Mouse (Mus musculus): Measurements from ENCODE around the gene Rpap1.
A peak's percentile ranks its signal among the peaks of the same experiment; 100 is the strongest.

Rpap1 gene

GRCm38 (mm10) chr2:119767246-119767645, 20.1 kb downstream of the Rpap1 start:
- H3K4me1 ChIP-seq (replicated peaks; ENCODE audit: low read depth, low read length) = peaks cover 44% of the 10 kb centered on the region
- no peaks in the 10 kb centered on the region for H3K9me3 ChIP-seq (ENCODE audit: low read length)
- TF ChIP-seq NANOG (IDR thresholded peaks at IDR 0.05; ENCODE audit: borderline replicate concordance, low read length) = no peak
- no peak for TF ChIP-seq POU5F1 (IDR thresholded peaks at IDR 0.05; ENCODE audit: borderline replicate concordance, low read length)
- TF ChIP-seq CTCF (conservative IDR thresholded peaks at IDR 0.05; ENCODE audit: low read length) = peak; percentile 45
- H3K27me3 ChIP-seq (ENCODE audit: insufficient read depth, low read length) = no peaks in the 10 kb centered on the region
- H3K4me3 ChIP-seq (replicated peaks; ENCODE audit: low read length) = no peak overlapping the region
- peaks cover 89% of the 10 kb centered on the region for H3K36me3 ChIP-seq (ENCODE audit: insufficient read depth, low read length)

GRCm38 (mm10) chr2:119763924-119764323, 23.4 kb downstream of the Rpap1 start:
- Histone ChIP-seq H3K4me1 (replicated peaks; ENCODE audit: low read depth, low read length) (peaks cover 47% of the 10 kb centered on the region), H3K9me3 (ENCODE audit: low read length) (no peaks in the 10 kb centered on the region), H3K4me3 (replicated peaks; ENCODE audit: low read length) (no peak overlapping the region), H3K27me3 (ENCODE audit: insufficient read depth, low read length) (peaks cover 23% of the 10 kb centered on the region), H3K36me3 (ENCODE audit: insufficient read depth, low read length) (peaks cover 56% of the 10 kb centered on the region)
- TF ChIP-seq NANOG (IDR thresholded peaks at IDR 0.05; ENCODE audit: borderline replicate concordance, low read length) = no peak
- TF ChIP-seq CTCF (conservative IDR thresholded peaks at IDR 0.05; ENCODE audit: low read length) = no peak
- TF ChIP-seq POU5F1 (IDR thresholded peaks at IDR 0.05; ENCODE audit: borderline replicate concordance, low read length) = no peak

- H3K27me3 ChIP-seq (ENCODE audit: insufficient read depth, low read length) = peaks cover 39% of the 10 kb centered on the region
- H3K4me1 ChIP-seq (replicated peaks; ENCODE audit: low read depth, low read length) = peaks cover 46% of the 10 kb centered on the region
- H3K9me3 ChIP-seq (ENCODE audit: low read length) = no peaks in the 10 kb centered on the region
- TF ChIP-seq POU5F1 (IDR thresholded peaks at IDR 0.05; ENCODE audit: borderline replicate concordance, low read length) (no peak), CTCF (conservative IDR thresholded peaks at IDR 0.05; ENCODE audit: low read length) (no peak)
- H3K36me3 ChIP-seq (ENCODE audit: insufficient read depth, low read length) = peaks cover 44% of the 10 kb centered on the region
- no peak overlapping the region for H3K4me3 ChIP-seq (replicated peaks; ENCODE audit: low read length)
These were observed 25.1 kb downstream of the Rpap1 start for GRCm38 (mm10) chr2:119762276-119762675.

GRCm38 (mm10) chr2:119760251-119760650, 27.1 kb downstream of the Rpap1 start, which contains the start of gene Ltk:
Gene Ltk (minus strand): TSS chr2:119760431.
- Histone ChIP-seq H3K4me3 (replicated peaks; ENCODE audit: low read length) (peak within 1 kb of the TSS; percentile 81), H3K36me3 (ENCODE audit: insufficient read depth, low read length) (peaks cover 26% of the 10 kb centered on the region), H3K27me3 (ENCODE audit: insufficient read depth, low read length) (peaks cover 45% of the 10 kb centered on the region), H3K9me3 (ENCODE audit: low read length) (no peaks in the 10 kb centered on the region), H3K4me1 (replicated peaks; ENCODE audit: low read depth, low read length) (peaks cover 51% of the 10 kb centered on the region)
- no peak for TF ChIP-seq CTCF (conservative IDR thresholded peaks at IDR 0.05; ENCODE audit: low read length)
- TF ChIP-seq NANOG (IDR thresholded peaks at IDR 0.05; ENCODE audit: borderline replicate concordance, low read length) = no peak
- TF ChIP-seq POU5F1 (IDR thresholded peaks at IDR 0.05; ENCODE audit: borderline replicate concordance, low read length) = no peak

- H3K27me3 ChIP-seq (ENCODE audit: insufficient read depth, low read length) = peaks cover 48% of the 10 kb centered on the region
- TF ChIP-seq POU5F1 (IDR thresholded peaks at IDR 0.05; ENCODE audit: borderline replicate concordance, low read length) (no peak), CTCF (conservative IDR thresholded peaks at IDR 0.05; ENCODE audit: low read length) (no peak), NANOG (IDR thresholded peaks at IDR 0.05; ENCODE audit: borderline replicate concordance, low read length) (no peak)
- H3K36me3 ChIP-seq (ENCODE audit: insufficient read depth, low read length) = peaks cover 16% of the 10 kb centered on the region
- peak overlapping the region; percentile 81 for H3K4me3 ChIP-seq (replicated peaks; ENCODE audit: low read length)
- H3K4me1 ChIP-seq (replicated peaks; ENCODE audit: low read depth, low read length) = peaks cover 44% of the 10 kb centered on the region
- no peaks in the 10 kb centered on the region for H3K9me3 ChIP-seq (ENCODE audit: low read length)
These were observed 28.2 kb downstream of the Rpap1 start for GRCm38 (mm10) chr2:119758844-119759835.

GRCm38 (mm10) chr2:119758101-119758843, 29.1 kb downstream of the Rpap1 start:
- H3K36me3 ChIP-seq (ENCODE audit: insufficient read depth, low read length) = peaks cover 14% of the 10 kb centered on the region
- no peak for TF ChIP-seq CTCF (conservative IDR thresholded peaks at IDR 0.05; ENCODE audit: low read length)
- no peak for TF ChIP-seq NANOG (IDR thresholded peaks at IDR 0.05; ENCODE audit: borderline replicate concordance, low read length)
- TF ChIP-seq POU5F1 (IDR thresholded peaks at IDR 0.05; ENCODE audit: borderline replicate concordance, low read length) = no peak
- H3K4me1 ChIP-seq (replicated peaks; ENCODE audit: low read depth, low read length) = peaks cover 36% of the 10 kb centered on the region
- H3K9me3 ChIP-seq (ENCODE audit: low read length) = no peaks in the 10 kb centered on the region
- H3K4me3 ChIP-seq (replicated peaks; ENCODE audit: low read length) = peak overlapping the region; percentile 81
- H3K27me3 ChIP-seq (ENCODE audit: insufficient read depth, low read length) = peaks cover 49% of the 10 kb centered on the region

- Histone ChIP-seq H3K27me3 (ENCODE audit: insufficient read depth, low read length) (peaks cover 49% of the 10 kb centered on the region), H3K4me1 (replicated peaks; ENCODE audit: low read depth, low read length) (peaks cover 36% of the 10 kb centered on the region)
- TF ChIP-seq POU5F1 (IDR thresholded peaks at IDR 0.05; ENCODE audit: borderline replicate concordance, low read length) (no peak), CTCF (conservative IDR thresholded peaks at IDR 0.05; ENCODE audit: low read length) (no peak), NANOG (IDR thresholded peaks at IDR 0.05; ENCODE audit: borderline replicate concordance, low read length) (no peak)
These were observed 29.7 kb downstream of the Rpap1 start for GRCm38 (mm10) chr2:119757601-119758100.

GRCm38 (mm10) chr2:119749260-119749659, 38.1 kb downstream of the Rpap1 start:
- TF ChIP-seq POU5F1 (IDR thresholded peaks at IDR 0.05; ENCODE audit: borderline replicate concordance, low read length) = no peak
- TF ChIP-seq CTCF (conservative IDR thresholded peaks at IDR 0.05; ENCODE audit: low read length) = no peak
- no peak for TF ChIP-seq NANOG (IDR thresholded peaks at IDR 0.05; ENCODE audit: borderline replicate concordance, low read length)
- H3K4me1 ChIP-seq (replicated peaks; ENCODE audit: low read depth, low read length) = peaks cover 59% of the 10 kb centered on the region

More at GRCm38 (mm10) chr2:119757601-119758100, 29.7 kb downstream of the Rpap1 start:
- H3K4me3 ChIP-seq (replicated peaks; ENCODE audit: low read length) = peak overlapping the region; percentile 81
- H3K9me3 ChIP-seq (ENCODE audit: low read length) = no peaks in the 10 kb centered on the region
- peaks cover 11% of the 10 kb centered on the region for H3K36me3 ChIP-seq (ENCODE audit: insufficient read depth, low read length)

More at GRCm38 (mm10) chr2:119749260-119749659, 38.1 kb downstream of the Rpap1 start:
- H3K4me3 ChIP-seq (replicated peaks; ENCODE audit: low read length) = no peak overlapping the region; the same call in 1 of the 2 replicates
- H3K27me3 ChIP-seq (ENCODE audit: insufficient read depth, low read length) = peaks cover 23% of the 10 kb centered on the region
- H3K9me3 ChIP-seq (ENCODE audit: low read length) = no peaks in the 10 kb centered on the region
- H3K36me3 ChIP-seq (ENCODE audit: insufficient read depth, low read length) = peaks cover 39% of the 10 kb centered on the region

Measured in E14TG2a.4 (cell line).